Mouse (Mus musculus) intestine, postnatal 0 days (tissue): ENCODE results near the gene Btf3l4. TPM values are rescaled to one million over a fixed set of nuclear protein-coding genes. Genes with fewer than 3 reads are reported as not detected.

ENCODE experiments used
- ATAC-seq: fragments of 200-750 bp; cut with Nextera tagmentation; 2 replicates; pipeline ENCODE4 v1.8.0; 2017; ENCODE audit warnings: mild to moderate bottlenecking, moderate TSS enrichment, moderate library complexity
- H3K27ac ChIP-seq: fragments of 300-500 bp; sonication (generic); 2 replicates; pipeline ENCODE4 v1.5.1; 2014; ENCODE audit warnings: mild to moderate bottlenecking, low read depth, low read length, moderate library complexity
- H3K27me3 ChIP-seq: fragments of 300-500 bp; sonication (generic); replicated peaks from 2 replicates; pipeline ENCODE4 v1.6.1; 2014; ENCODE audit warnings: low read length, mixed read lengths; ENCODE audit not compliant: control insufficient read depth, insufficient read depth
- H3K36me3 ChIP-seq: fragments of 300-500 bp; sonication (generic); 2 replicates; pipeline ENCODE4 v1.6.1; 2014; ENCODE audit warnings: mild to moderate bottlenecking, moderate library complexity; ENCODE audit not compliant: control insufficient read depth, insufficient read depth
- H3K4me1 ChIP-seq: fragments of 300-500 bp; sonication (generic); replicated peaks from 2 replicates; pipeline ENCODE4 v1.6.1; 2014; ENCODE audit warnings: antibody characterized with exemption, low read length, mixed read lengths; ENCODE audit not compliant: control insufficient read depth, insufficient read depth
- H3K4me2 ChIP-seq: fragments of 300-500 bp; sonication (generic); replicated peaks from 2 replicates; pipeline ENCODE4 v1.6.1; 2014; ENCODE audit warnings: low read depth, mild to moderate bottlenecking, moderate library complexity
- H3K4me3 ChIP-seq: fragments of 300-500 bp; sonication (generic); 2 replicates; pipeline ENCODE4 v1.5.1; 2014; ENCODE audit warnings: low read depth, low read length
- H3K9ac ChIP-seq: fragments of 300-500 bp; sonication (generic); 2 replicates; pipeline ENCODE4 v1.6.1; 2014; ENCODE audit warnings: mild to moderate bottlenecking, low read depth, low read length
- H3K9me3 ChIP-seq: fragments of 300-500 bp; sonication (generic); 2 replicates; pipeline ENCODE4 v1.6.1; 2016; ENCODE audit warnings: mixed run types; ENCODE audit not compliant: control insufficient read depth
- CTCF ChIP-seq: sonication (generic); IDR thresholded peaks from 2 replicates; pipeline ENCODE4 v1.5.1; 2016; ENCODE audit warnings: low read depth, mild to moderate bottlenecking, control low read depth, antibody characterized with exemption, moderate library complexity
- WGBS: fragments of 180-500 bp; shearing (Covaris S2); extraction: QIAGEN DNeasy Blood & Tissue Kit; methylation state at CpG from one replicate; pipeline ENCODE4 v1.1.7; 2014; 5-methylcytosine and 5-hydroxymethylcytosine counted together
- polyA plus RNA-seq: library from polyadenylated mRNA; unstranded; fragments of >200 nt; fragmentation: Nextera tagmentation; extraction: Ambion mirVana; gene quantifications from 2 replicates; pipeline ENCODE4 v1.2.1, GENCODE M21; 2015

The Btf3l4 gene
- polyA plus RNA-seq, 1 experiment from 2014 or later: 101 TPM

- H3K9me3 ChIP-seq: no peaks in the 10 kb centered on the region
- H3K9ac ChIP-seq: no peak overlapping the region
- no peaks in the 10 kb centered on the region for H3K36me3 ChIP-seq
- H3K4me2 ChIP-seq: no peak overlapping the region
- ATAC-seq: 0 out of 2 replicates have a peak, but pooled peaks have one; percentile 22
- H3K27ac ChIP-seq: no peak overlapping the region
- H3K27me3 ChIP-seq: no peaks in the 10 kb centered on the region
- WGBS: 55% methylated on average over 2 of the region's 2 CpGs
- TF ChIP-seq CTCF: peak; percentile 79
- H3K4me1 ChIP-seq: no peaks in the 10 kb centered on the region
- H3K4me3 ChIP-seq: no peak overlapping the region
Measured at GRCm38 (mm10) chr4:108798083-108798830, 35.2 kb downstream of the Btf3l4 start.

- Histone ChIP-seq H3K27me3 (no peaks in the 10 kb centered on the region), H3K4me1 (no peaks in the 10 kb centered on the region), H3K4me2 (no peak overlapping the region), H3K4me3 (no peak overlapping the region), H3K36me3 (no peaks in the 10 kb centered on the region), H3K27ac (no peak overlapping the region), H3K9ac (no peak overlapping the region), H3K9me3 (no peaks in the 10 kb centered on the region)
- no peak for ATAC-seq
- TF ChIP-seq CTCF: no peak
- 55% methylated on average over 4 of the region's 4 CpGs for WGBS
Measured at GRCm38 (mm10) chr4:108796701-108797100, 36.7 kb downstream of the Btf3l4 start.

- H3K9me3 ChIP-seq: no peaks in the 10 kb centered on the region
- no peak overlapping the region for H3K4me3 ChIP-seq
- H3K27me3 ChIP-seq: no peaks in the 10 kb centered on the region
- ATAC-seq: no peak
- no peaks in the 10 kb centered on the region for H3K4me1 ChIP-seq
- no peak overlapping the region for H3K9ac ChIP-seq
- TF ChIP-seq CTCF: no peak
- no peak overlapping the region for H3K4me2 ChIP-seq
- H3K27ac ChIP-seq: no peak overlapping the region
- 50% methylated on average over 1 of the region's 1 CpGs for WGBS
- no peaks in the 10 kb centered on the region for H3K36me3 ChIP-seq
Measured at GRCm38 (mm10) chr4:108793941-108794340, 39.5 kb downstream of the Btf3l4 start.

GRCm38 (mm10) chr4:108790507-108790906 is 42.9 kb downstream of the Btf3l4 start:
- H3K36me3 ChIP-seq: no peaks in the 10 kb centered on the region
- WGBS: 66% methylated on average over 1 of the region's 1 CpGs
- H3K27me3 ChIP-seq: no peaks in the 10 kb centered on the region
- no peak for TF ChIP-seq CTCF
- no peak for ATAC-seq
- no peak overlapping the region for H3K27ac ChIP-seq
- no peaks in the 10 kb centered on the region for H3K4me1 ChIP-seq
- no peaks in the 10 kb centered on the region for H3K9me3 ChIP-seq
- H3K9ac ChIP-seq: no peak overlapping the region
- H3K4me2 ChIP-seq: no peak overlapping the region
- no peak overlapping the region for H3K4me3 ChIP-seq

GRCm38 (mm10) chr4:108789258-108789936 is 44.0 kb downstream of the Btf3l4 start:
- Histone ChIP-seq H3K36me3 (no peaks in the 10 kb centered on the region), H3K9ac (no peak overlapping the region), H3K27me3 (no peaks in the 10 kb centered on the region), H3K4me3 (no peak overlapping the region), H3K4me2 (no peak overlapping the region), H3K9me3 (no peaks in the 10 kb centered on the region), H3K4me1 (no peaks in the 10 kb centered on the region), H3K27ac (no peak overlapping the region)
- 64% methylated on average over 6 of the region's 6 CpGs for WGBS
- ATAC-seq: peak; percentile 36; the same call in 1 of the 2 replicates
- TF ChIP-seq CTCF: peak; percentile 62

GRCm38 (mm10) chr4:108782421-108783085 is 50.9 kb downstream of the Btf3l4 start:
- Histone ChIP-seq H3K4me1 (no peaks in the 10 kb centered on the region), H3K9me3 (no peaks in the 10 kb centered on the region), H3K27me3 (no peaks in the 10 kb centered on the region), H3K4me2 (no peak overlapping the region), H3K36me3 (no peaks in the 10 kb centered on the region), H3K4me3 (no peak overlapping the region), H3K9ac (no peak overlapping the region), H3K27ac (no peak overlapping the region)
- 42% methylated on average over 8 of the region's 8 CpGs for WGBS
- TF ChIP-seq CTCF: no peak
- ATAC-seq: no peak
